23 mouse cellular contexts compared by ENCODE assay signal in the genomic region with DNA sequence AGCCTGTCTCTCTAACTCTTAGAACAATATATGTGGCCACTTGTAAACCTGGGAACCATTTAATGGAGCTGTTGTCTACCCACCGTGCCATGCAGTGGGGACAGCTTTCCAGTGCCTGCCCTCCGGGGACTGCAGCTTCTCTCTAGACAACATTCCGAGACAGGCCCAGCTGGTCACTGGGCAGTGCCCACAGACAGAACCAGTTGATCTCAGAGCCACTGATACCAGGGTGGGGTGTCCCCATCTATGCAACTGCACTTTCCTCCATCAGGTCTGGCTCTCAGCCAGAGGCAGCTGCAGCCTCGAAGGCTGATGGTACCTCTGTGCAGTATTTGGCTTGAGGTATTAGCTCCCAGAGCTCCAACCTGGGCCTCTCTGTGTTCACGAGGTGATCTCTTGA. TPM values are rescaled to one million over a fixed set of nuclear protein-coding genes. Genes with fewer than 3 reads are reported as not detected.
DNase-seq lines count a peak whose midpoint lies in the region; ATAC-seq lines count a peak whose summit lies in the region.
"Had no signal": no experiment of that assay in that cellular context is flagged by ENCODE, and none has a peak within 500 bp of the region (broad histone marks: within the 10 kb centered on the region; RNA-seq: fewer than 3 reads in every experiment).

No protein-coding gene starts in this region.

- H3K4me1 ChIP-seq in embryonic facial prominence, embryonic 14.5 days (ENCODE audit: control insufficient read depth, insufficient read depth, low read length), result no peaks in the 10 kb centered on the region
- H3K4me1 ChIP-seq in embryonic facial prominence, embryonic 10.5 days, result peaks cover 16% of the 10 kb centered on the region; the same call in 1 of the 2 replicates
- H3K4me1 ChIP-seq in kidney, embryonic 16.5 days (ENCODE audit: insufficient read depth, low read length), result peaks cover 12% of the 10 kb centered on the region
- peaks cover 15% of the 10 kb centered on the region for H3K4me1 ChIP-seq in midbrain, embryonic 10.5 days
- no peaks in the 10 kb centered on the region for H3K4me1 ChIP-seq in midbrain, embryonic 16.5 days (ENCODE audit: control insufficient read depth, insufficient read depth, low read length)

- H3K9ac ChIP-seq in embryonic facial prominence, embryonic 14.5 days (ENCODE audit: low read depth, low read length), result no peak overlapping the region
- no peak overlapping the region for H3K9ac ChIP-seq in kidney, embryonic 16.5 days (replicated peaks; ENCODE audit: low read length)
- no peak overlapping the region for H3K9ac ChIP-seq in midbrain, embryonic 16.5 days (ENCODE audit: low read depth, low read length)
- H3K9ac ChIP-seq: liver, postnatal 0 days; neural tube, embryonic 13.5 days; stomach, embryonic 15.5 days had no signal

- no peaks in the 10 kb centered on the region for H3K9me3 ChIP-seq in embryonic facial prominence, embryonic 14.5 days (ENCODE audit: control insufficient read depth, low read length)
- peaks cover 3% of the 10 kb centered on the region; the same call in 1 of the 2 replicates for H3K9me3 ChIP-seq in embryonic facial prominence, embryonic 10.5 days
- peaks cover 7% of the 10 kb centered on the region; the same call in 1 of the 2 replicates for H3K9me3 ChIP-seq in kidney, embryonic 16.5 days (ENCODE audit: low read length)
- H3K9me3 ChIP-seq in midbrain, embryonic 10.5 days (replicated peaks), result no peaks in the 10 kb centered on the region
- H3K9me3 ChIP-seq in midbrain, embryonic 16.5 days (replicated peaks; ENCODE audit: control insufficient read depth, low read length, poor library complexity, severe bottlenecking), result 0 out of 2 replicates have a peak, but pooled peaks cover 3% of the 10 kb centered on the region
- H3K9me3 ChIP-seq: forebrain, embryonic 10.5 days; neural tube, embryonic 13.5 days; stomach, embryonic 15.5 days had no signal

- no peak overlapping the region for H3K4me3 ChIP-seq in embryonic facial prominence, embryonic 14.5 days (ENCODE audit: low read depth, low read length)
- no peak overlapping the region for H3K4me3 ChIP-seq in embryonic facial prominence, embryonic 10.5 days
- no peak overlapping the region for H3K4me3 ChIP-seq in kidney, embryonic 16.5 days (ENCODE audit: low read length)
- no peak overlapping the region for H3K4me3 ChIP-seq in midbrain, embryonic 10.5 days
- no peak overlapping the region for H3K4me3 ChIP-seq in midbrain, embryonic 16.5 days (ENCODE audit: low read depth, low read length)
- H3K4me3 ChIP-seq: forebrain, embryonic 10.5 days; gastrocnemius, adult 2 months; neural tube, embryonic 13.5 days; stomach, embryonic 15.5 days had no signal

- H3K4me2 ChIP-seq in embryonic facial prominence, embryonic 14.5 days (ENCODE audit: low read depth, low read length), result no peak overlapping the region
- H3K4me2 ChIP-seq in kidney, embryonic 16.5 days (replicated peaks; ENCODE audit: low read depth, low read length), result no peak overlapping the region
- H3K4me2 ChIP-seq in midbrain, embryonic 16.5 days (ENCODE audit: low read length), result no peak overlapping the region
- H3K4me2 ChIP-seq: heart, embryonic 11.5 days; neural tube, embryonic 13.5 days; stomach, embryonic 15.5 days had no signal

- no peaks in the 10 kb centered on the region for H3K27me3 ChIP-seq in embryonic facial prominence, embryonic 14.5 days (replicated peaks; ENCODE audit: control insufficient read depth, insufficient read depth, low read length)
- no peaks in the 10 kb centered on the region for H3K27me3 ChIP-seq in embryonic facial prominence, embryonic 10.5 days (replicated peaks; ENCODE audit: low read depth, poor library complexity, severe bottlenecking)
- H3K27me3 ChIP-seq in kidney, embryonic 16.5 days (ENCODE audit: insufficient read depth, low read length), result no peaks in the 10 kb centered on the region
- no peaks in the 10 kb centered on the region for H3K27me3 ChIP-seq in midbrain, embryonic 10.5 days (ENCODE audit: low read depth, poor library complexity, severe bottlenecking)
- no peaks in the 10 kb centered on the region for H3K27me3 ChIP-seq in midbrain, embryonic 16.5 days (ENCODE audit: control insufficient read depth, insufficient read depth, low read depth, low read length)
- H3K27me3 ChIP-seq: neural tube, embryonic 13.5 days; stomach, embryonic 15.5 days had no signal

- WGBS in embryonic facial prominence, embryonic 14.5 days, result 42% methylated on average over 5 of the region's 5 CpGs
- WGBS in embryonic facial prominence, embryonic 10.5 days, result 70% methylated on average over 5 of the region's 5 CpGs
- WGBS in kidney, embryonic 16.5 days, result 35% methylated on average over 5 of the region's 5 CpGs
- 69% methylated on average over 5 of the region's 5 CpGs for WGBS in midbrain, embryonic 10.5 days
- 54% methylated on average over 5 of the region's 5 CpGs for WGBS in midbrain, embryonic 16.5 days

- no peaks in the 10 kb centered on the region for H3K36me3 ChIP-seq in embryonic facial prominence, embryonic 14.5 days (ENCODE audit: control insufficient read depth, insufficient read depth, low read length)
- H3K36me3 ChIP-seq in embryonic facial prominence, embryonic 10.5 days (replicated peaks), result no peaks in the 10 kb centered on the region
- no peaks in the 10 kb centered on the region for H3K36me3 ChIP-seq in kidney, embryonic 16.5 days (ENCODE audit: insufficient read depth, low read length)
- no peaks in the 10 kb centered on the region for H3K36me3 ChIP-seq in midbrain, embryonic 10.5 days
- no peaks in the 10 kb centered on the region for H3K36me3 ChIP-seq in midbrain, embryonic 16.5 days (ENCODE audit: control insufficient read depth, insufficient read depth, low read length)
- H3K36me3 ChIP-seq: forebrain, embryonic 10.5 days; neural tube, embryonic 13.5 days; stomach, embryonic 15.5 days had no signal

- 0 out of 2 replicates have a peak, but pooled peaks have one; percentile 18 for ATAC-seq in embryonic facial prominence, embryonic 14.5 days (ENCODE audit: low read depth)
- peak; percentile 58 for ATAC-seq in kidney, embryonic 16.5 days (ENCODE audit: low FRiP score, low TSS enrichment)
- ATAC-seq in midbrain, embryonic 16.5 days, result no peak
- ATAC-seq: activated CD4-positive, CD25-positive, alpha-beta regulatory T cell, adult 4 months; CD4-positive, CD25-positive, alpha-beta regulatory T cell, adult 4 months; hindbrain, embryonic 16.5 days; intestine, postnatal 0 days; liver, postnatal 0 days had no signal

- DNase-seq in embryonic facial prominence, embryonic 14.5 days (ENCODE audit: low spot score), result peak; percentile 20
- no peak for DNase-seq in embryonic facial prominence, embryonic 10.5 days (ENCODE audit: low spot score)
- no peak for DNase-seq in kidney, postnatal 25 days
- no peak for DNase-seq in midbrain, embryonic 10.5 days (ENCODE audit: low spot score)
- peak; percentile 44 for DNase-seq in urinary bladder, postnatal 25 days (ENCODE audit: low spot score)
- DNase-seq in urinary bladder, postnatal 4 days (ENCODE audit: low spot score in 2 of 2), result no peak
- DNase-seq: adrenal gland, postnatal 25 days; cerebellum, adult 11-12 months; cerebellum, postnatal 25 days; embryo, embryonic 11 days; gastrocnemius, adult 2 months; liver, postnatal 0 days; thymus, postnatal 14 days had no signal

- no peak overlapping the region for H3K27ac ChIP-seq in embryonic facial prominence, embryonic 14.5 days (replicated peaks; ENCODE audit: low read depth, low read length)
- H3K27ac ChIP-seq in embryonic facial prominence, embryonic 10.5 days (replicated peaks), result no peak overlapping the region
- peak overlapping the region; percentile 35; the same call in 1 of the 2 replicates for H3K27ac ChIP-seq in kidney, embryonic 16.5 days (ENCODE audit: low read length)
- H3K27ac ChIP-seq in midbrain, embryonic 10.5 days (replicated peaks), result 0 out of 2 replicates have a peak overlapping the region, but pooled peaks have one; percentile 13
- H3K27ac ChIP-seq in midbrain, embryonic 16.5 days (ENCODE audit: low read length), result no peak overlapping the region
- H3K27ac ChIP-seq: forebrain, embryonic 10.5 days; gastrocnemius, adult 2 months; neural tube, embryonic 13.5 days; stomach, embryonic 15.5 days had no signal

RNA-seq across cellular contexts. Expression of a gene that starts 27.0 kb away (rescaled TPM):
- 4.7 and 5.6 TPM in 2 replicates for polyA plus RNA-seq in embryonic facial prominence, embryonic 14.5 days (2014; fragmentation: Nextera tagmentation; extraction: Ambion mirVana)
- 1.2 and 1.5 TPM in 2 replicates for polyA plus RNA-seq in embryonic facial prominence, embryonic 10.5 days (2016; fragmentation: Nextera tagmentation; extraction: Ambion mirVana)
- polyA plus RNA-seq in kidney, embryonic 16.5 days (2015; fragmentation: Nextera tagmentation; extraction: Ambion mirVana), result 7.9 and 10.8 TPM in 2 replicates
- polyA plus RNA-seq in midbrain, embryonic 10.5 days (2016; fragmentation: Nextera tagmentation; extraction: Ambion mirVana), result 0.79 and 0.99 TPM in 2 replicates
- polyA plus RNA-seq in midbrain, embryonic 16.5 days (2015; fragmentation: Nextera tagmentation; extraction: Ambion mirVana), result 1.6 and 2.7 TPM in 2 replicates

Comparison
In these comparisons a context has a peak if more than half of its experiments do, and no peak if none do; other contexts are left out.
1. DNase-seq: peak in embryonic facial prominence, embryonic 14.5 days (single experiment) and urinary bladder, postnatal 25 days (single experiment); none in embryonic facial prominence, embryonic 10.5 days (single experiment), kidney, postnatal 25 days (0 of 2), midbrain, embryonic 10.5 days (single experiment) and urinary bladder, postnatal 4 days (0 of 2).
2. H3K27ac ChIP-seq: peak in kidney, embryonic 16.5 days (single experiment) and midbrain, embryonic 10.5 days (single experiment); none in embryonic facial prominence, embryonic 14.5 days (single experiment), embryonic facial prominence, embryonic 10.5 days (single experiment) and midbrain, embryonic 16.5 days (single experiment).